Mouse (Mus musculus) heart, embryonic 16.5 days (tissue): ENCODE data around the gene Abl2. TPM values are rescaled to one million over a fixed set of nuclear protein-coding genes. Genes with fewer than 3 reads are reported as not detected.
A peak's percentile ranks its signal among the peaks of the same experiment; 100 is the strongest.

ENCODE experiments used
- ATAC-seq: fragments of 200-750 bp; cut with Nextera tagmentation; replicated peaks from 2 replicates; pipeline ENCODE4 v1.8.0; 2017; ENCODE audit warnings: moderate number of reproducible peaks; ENCODE audit not compliant: insufficient read depth, low FRiP score; ENCODE audit errors: extremely low read depth
- H3K27ac ChIP-seq: fragments of 300-500 bp; sonication (generic); 2 replicates; pipeline ENCODE4 v1.5.1; 2014; ENCODE audit warnings: mild to moderate bottlenecking, low read length, control low read depth, moderate library complexity
- H3K27me3 ChIP-seq: fragments of 300-500 bp; sonication (generic); 2 replicates; pipeline ENCODE4 v1.6.1; 2014; ENCODE audit warnings: low read length, mixed read lengths; ENCODE audit not compliant: control insufficient read depth, insufficient read depth
- H3K36me3 ChIP-seq: fragments of 300-500 bp; sonication (generic); 2 replicates; pipeline ENCODE4 v1.6.1; 2014; ENCODE audit not compliant: control insufficient read depth, insufficient read depth
- H3K4me1 ChIP-seq: fragments of 300-500 bp; sonication (generic); 2 replicates; pipeline ENCODE4 v1.6.1; 2014; ENCODE audit warnings: low read length, mixed read lengths; ENCODE audit not compliant: control insufficient read depth, insufficient read depth
- H3K4me2 ChIP-seq: fragments of 300-500 bp; sonication (generic); 2 replicates; pipeline ENCODE4 v1.6.1; 2014; ENCODE audit warnings: low read depth, mild to moderate bottlenecking, control low read depth, low read length
- H3K4me3 ChIP-seq: fragments of 300-500 bp; sonication (generic); 2 replicates; pipeline ENCODE4 v1.5.1; 2014; ENCODE audit warnings: mild to moderate bottlenecking, control low read depth, low read length
- H3K9ac ChIP-seq: fragments of 300-500 bp; sonication (generic); 2 replicates; pipeline ENCODE4 v1.6.1; 2014; ENCODE audit warnings: low read length, control low read depth
- H3K9me3 ChIP-seq: fragments of 300-500 bp; sonication (generic); replicated peaks from 2 replicates; pipeline ENCODE4 v1.6.1; 2016; ENCODE audit warnings: low read length; ENCODE audit not compliant: control insufficient read depth
- WGBS: fragments of 180-500 bp; shearing (Covaris S2); extraction: QIAGEN DNeasy Blood & Tissue Kit; methylation state at CpG from one replicate; pipeline ENCODE4 v1.1.7; 2014; 5-methylcytosine and 5-hydroxymethylcytosine counted together
- polyA plus RNA-seq: library from polyadenylated mRNA; unstranded; fragments of >200 nt; fragmentation: Nextera tagmentation; extraction: Ambion mirVana; gene quantifications from 2 replicates; pipeline ENCODE4 v1.2.1, GENCODE M21; 2015

Gene Abl2
- polyA plus RNA-seq, 1 experiment from 2014 or later = 2.7 TPM

DNA sequence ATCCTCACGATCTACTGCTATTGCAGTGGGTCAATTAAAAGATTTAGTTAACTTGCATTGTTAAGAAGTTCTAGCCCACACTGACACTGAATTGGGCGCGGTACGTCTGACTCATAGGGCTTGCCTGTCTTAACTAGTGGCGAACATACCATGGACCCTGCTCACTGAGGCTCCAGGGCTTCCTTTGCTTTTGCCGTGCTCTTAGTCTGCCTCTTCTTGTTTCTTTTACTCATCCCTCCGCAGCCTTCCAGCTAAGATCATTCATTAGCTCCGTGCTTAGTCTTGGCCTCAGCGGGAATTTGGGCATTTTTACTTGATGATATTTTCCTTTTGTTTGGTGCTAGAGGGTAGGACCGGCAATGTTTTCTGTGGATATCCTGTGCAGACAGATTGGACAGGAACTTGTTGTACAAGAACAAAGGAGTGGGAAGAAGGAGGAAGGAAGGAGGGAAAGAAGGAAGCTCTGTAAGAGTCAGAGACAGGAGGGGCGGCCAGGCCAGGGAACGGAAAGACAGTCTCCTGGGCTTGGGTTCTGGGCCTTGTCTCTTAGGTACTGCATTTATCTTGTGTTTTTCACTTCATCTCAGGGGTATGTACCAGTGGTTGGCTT lies 58.5 kb downstream of the Abl2 start:
- H3K36me3 ChIP-seq = no peaks in the 10 kb centered on the region; the same call in 1 of the 2 replicates
- peak overlapping the region; percentile 77 for H3K27ac ChIP-seq
- H3K9ac ChIP-seq = peak overlapping the region; percentile 46; the same call in 1 of the 2 replicates
- peak overlapping the region; percentile 24 for H3K4me3 ChIP-seq
- peaks cover 35% of the 10 kb centered on the region for H3K4me1 ChIP-seq
- H3K9me3 ChIP-seq = no peaks in the 10 kb centered on the region
- 42% methylated on average over 12 of the region's 12 CpGs for WGBS
- ATAC-seq = no peak
- H3K4me2 ChIP-seq = peak overlapping the region; percentile 49
- no peaks in the 10 kb centered on the region for H3K27me3 ChIP-seq

DNA sequence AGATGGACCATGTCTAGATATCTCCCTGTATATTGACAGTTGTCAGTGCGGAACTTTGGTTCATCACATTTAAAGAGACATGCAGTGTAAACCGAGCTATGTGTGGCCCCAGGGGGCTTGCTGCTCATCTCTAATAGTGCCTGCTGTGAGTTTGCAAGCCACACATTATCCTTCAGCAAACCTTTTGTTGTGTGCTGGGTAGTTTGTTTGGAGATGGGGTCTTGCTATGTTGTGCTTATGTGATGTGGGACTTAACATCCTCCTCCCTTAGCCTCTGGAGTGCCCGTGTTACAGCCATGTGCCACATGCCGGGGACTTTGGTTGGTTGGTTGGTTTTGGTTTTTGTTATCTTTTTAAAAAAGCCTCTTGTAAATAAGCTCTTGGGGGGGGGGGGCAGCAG lies 59.2 kb downstream of the Abl2 start:
- 0 out of 2 replicates have a peak overlapping the region, but pooled peaks have one; percentile 25 for H3K27ac ChIP-seq
- no peak overlapping the region for H3K4me3 ChIP-seq
- no peaks in the 10 kb centered on the region for H3K9me3 ChIP-seq
- 61% methylated on average over 4 of the region's 4 CpGs for WGBS
- no peak overlapping the region for H3K9ac ChIP-seq
- no peak for ATAC-seq
- peaks cover 35% of the 10 kb centered on the region for H3K4me1 ChIP-seq
- H3K36me3 ChIP-seq = peaks cover 4% of the 10 kb centered on the region
- no peaks in the 10 kb centered on the region for H3K27me3 ChIP-seq
- H3K4me2 ChIP-seq = no peak overlapping the region

DNA sequence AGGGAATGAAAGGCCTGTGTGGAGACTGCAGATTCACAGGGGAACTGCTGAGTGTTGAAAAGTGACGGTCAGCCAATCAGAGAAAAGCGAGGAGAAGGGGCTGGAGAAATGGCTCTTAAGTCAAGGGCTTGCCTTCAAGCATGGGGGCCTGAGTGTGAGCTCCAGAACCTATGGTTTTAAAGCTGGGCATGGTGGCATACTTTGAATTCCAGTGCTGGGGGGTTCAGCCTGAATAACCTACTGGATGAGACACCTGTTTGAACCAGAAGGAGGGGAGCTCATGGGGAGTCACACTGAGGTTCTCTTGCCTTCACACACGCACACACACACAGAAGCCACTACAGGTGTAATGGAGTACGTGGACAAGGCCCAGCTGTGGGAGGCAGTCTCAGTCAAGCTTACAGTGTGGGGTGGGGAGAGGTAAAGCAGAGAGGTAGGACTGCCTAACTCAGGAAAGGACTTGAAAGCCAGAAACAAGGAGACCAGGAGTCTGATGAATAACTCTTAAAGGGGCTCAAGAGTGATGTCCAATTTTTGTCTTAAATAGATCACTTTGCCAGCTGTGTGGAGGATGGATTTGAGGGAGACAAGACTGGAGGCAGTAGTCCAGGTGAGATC lies 61.8 kb downstream of the Abl2 start:
- ATAC-seq = no peak
- 58% methylated on average over 4 of the region's 4 CpGs for WGBS
- Histone ChIP-seq H3K4me1 (peaks cover 22% of the 10 kb centered on the region), H3K9me3 (no peaks in the 10 kb centered on the region), H3K9ac (no peak overlapping the region), H3K27ac (no peak overlapping the region), H3K36me3 (peaks cover 4% of the 10 kb centered on the region), H3K4me3 (no peak overlapping the region), H3K4me2 (no peak overlapping the region), H3K27me3 (no peaks in the 10 kb centered on the region)

DNA sequence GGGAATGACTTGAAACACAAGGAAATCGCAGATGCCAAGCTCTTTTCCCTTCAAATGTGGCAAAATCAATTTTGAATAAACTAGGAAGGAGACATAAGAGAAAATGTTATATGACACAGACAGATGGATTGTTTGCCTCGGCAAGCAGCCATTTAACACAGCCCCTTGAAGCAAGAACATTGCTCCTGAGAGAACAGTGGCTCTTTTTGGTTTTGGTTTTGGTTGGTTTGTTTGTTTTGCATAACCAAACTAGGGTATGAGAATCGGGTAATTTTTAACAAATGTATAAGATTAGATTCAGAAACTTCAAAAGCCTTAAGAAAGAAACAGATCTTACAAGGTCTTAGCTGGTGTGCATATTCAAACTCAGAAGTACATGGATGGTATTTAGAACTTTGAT lies 62.4 kb downstream of the Abl2 start:
- Histone ChIP-seq H3K4me1 (peaks cover 17% of the 10 kb centered on the region), H3K27ac (no peak overlapping the region), H3K4me3 (no peak overlapping the region), H3K36me3 (peaks cover 6% of the 10 kb centered on the region), H3K9ac (no peak overlapping the region), H3K4me2 (no peak overlapping the region), H3K9me3 (no peaks in the 10 kb centered on the region), H3K27me3 (no peaks in the 10 kb centered on the region)
- 77% methylated on average over 3 of the region's 3 CpGs for WGBS
- ATAC-seq = no peak

DNA sequence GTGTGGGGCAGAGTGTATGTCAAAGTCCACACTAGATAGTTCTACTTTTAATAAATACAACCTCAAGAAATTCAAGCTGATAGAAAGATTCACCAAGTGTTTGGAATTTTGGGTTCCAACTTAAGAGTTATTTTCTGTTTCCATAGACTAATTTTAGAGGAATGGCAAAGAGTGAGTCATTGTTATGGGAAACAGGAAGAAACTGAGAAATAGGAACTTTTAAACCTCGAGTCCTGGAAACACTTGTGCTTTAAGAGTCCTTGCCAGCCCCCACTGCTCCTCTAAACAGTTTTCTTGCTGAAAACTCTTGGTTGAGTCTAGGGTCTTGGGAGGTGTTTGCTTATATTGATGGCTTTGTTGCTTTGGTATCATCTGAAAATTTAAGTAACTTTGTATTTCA lies 65.6 kb downstream of the Abl2 start:
- no peak for ATAC-seq
- no peak overlapping the region for H3K9ac ChIP-seq
- H3K4me3 ChIP-seq = no peak overlapping the region
- peak overlapping the region; percentile 10; the same call in 1 of the 2 replicates for H3K27ac ChIP-seq
- no peak overlapping the region for H3K4me2 ChIP-seq
- H3K4me1 ChIP-seq = 0 out of 2 replicates have a peak, but pooled peaks cover 5% of the 10 kb centered on the region
- 39% methylated on average over 1 of the region's 1 CpGs for WGBS
- H3K36me3 ChIP-seq = peaks cover 8% of the 10 kb centered on the region
- no peaks in the 10 kb centered on the region for H3K9me3 ChIP-seq
- no peaks in the 10 kb centered on the region for H3K27me3 ChIP-seq

DNA sequence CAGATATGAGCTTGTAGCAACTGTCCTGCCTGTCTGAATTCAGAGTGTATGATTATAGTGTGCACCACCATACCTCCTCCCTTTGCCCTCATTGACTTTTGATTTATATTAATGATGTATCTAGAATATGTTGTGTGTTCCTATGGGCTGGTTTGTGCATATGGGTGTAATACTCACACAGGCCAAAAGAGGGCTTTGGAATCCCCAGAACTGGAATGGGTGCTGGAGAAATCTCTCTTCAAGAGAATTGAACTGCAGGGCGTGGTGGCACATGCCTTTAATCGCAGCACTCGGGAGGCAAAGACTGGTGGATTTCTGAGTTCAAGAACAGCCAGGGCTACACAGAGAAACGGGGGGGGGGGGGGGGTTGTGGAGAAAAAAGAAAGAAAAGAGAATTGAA lies 68.1 kb downstream of the Abl2 start:
- WGBS = 79% methylated on average over 4 of the region's 4 CpGs
- Histone ChIP-seq H3K27me3 (no peaks in the 10 kb centered on the region), H3K36me3 (peaks cover 32% of the 10 kb centered on the region), H3K27ac (no peak overlapping the region), H3K4me2 (no peak overlapping the region), H3K9me3 (no peaks in the 10 kb centered on the region), H3K4me3 (no peak overlapping the region), H3K9ac (no peak overlapping the region), H3K4me1 (no peaks in the 10 kb centered on the region)
- ATAC-seq = no peak

DNA sequence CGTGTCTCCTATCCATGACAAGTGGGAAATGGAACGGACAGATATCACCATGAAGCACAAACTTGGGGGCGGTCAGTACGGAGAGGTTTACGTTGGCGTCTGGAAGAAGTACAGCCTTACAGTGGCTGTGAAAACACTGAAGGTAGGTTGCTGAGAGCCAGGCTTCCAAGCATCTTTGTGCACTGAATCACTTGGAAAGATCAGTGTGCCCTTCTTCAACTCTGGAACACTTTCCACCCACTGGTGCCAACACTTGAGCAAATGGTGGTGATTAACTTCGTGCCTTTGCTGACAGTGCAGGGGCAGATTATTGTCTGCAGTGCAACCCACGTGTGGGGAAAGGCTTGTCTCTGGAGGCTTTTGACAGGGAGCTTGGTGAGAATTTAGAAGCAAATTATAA lies 71.4 kb downstream of the Abl2 start:
- H3K36me3 ChIP-seq = peaks cover 44% of the 10 kb centered on the region
- no peak for ATAC-seq
- 90% methylated on average over 8 of the region's 8 CpGs for WGBS

DNA sequence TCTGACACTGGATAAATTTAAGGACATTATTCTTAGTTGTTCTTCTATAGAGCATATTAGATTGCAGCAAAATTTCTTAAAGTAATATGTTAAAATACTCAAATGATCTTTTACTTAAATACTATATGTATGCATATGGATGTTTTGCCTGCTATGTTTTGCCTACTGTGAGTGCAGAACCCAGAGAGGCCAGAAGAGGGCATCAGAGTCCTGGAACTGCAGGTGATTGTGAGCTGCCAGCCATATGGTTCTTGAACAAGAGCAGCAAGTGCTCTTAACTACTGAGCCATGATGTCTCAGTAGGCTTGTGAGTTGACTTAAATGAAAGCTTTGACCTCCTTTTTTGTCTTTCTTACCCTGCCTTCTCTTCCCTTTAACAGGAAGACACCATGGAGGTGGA lies 72.4 kb downstream of the Abl2 start:
- Histone ChIP-seq H3K4me2 (no peak overlapping the region), H3K4me1 (no peaks in the 10 kb centered on the region), H3K9ac (no peak overlapping the region), H3K4me3 (no peak overlapping the region), H3K9me3 (no peaks in the 10 kb centered on the region), H3K27me3 (no peaks in the 10 kb centered on the region), H3K27ac (no peak overlapping the region), H3K36me3 (peaks cover 45% of the 10 kb centered on the region)
- no peak for ATAC-seq

More for the DNA sequence above, 71.4 kb downstream of the Abl2 start:
- no peak overlapping the region for H3K27ac ChIP-seq
- no peaks in the 10 kb centered on the region for H3K27me3 ChIP-seq
- no peaks in the 10 kb centered on the region for H3K9me3 ChIP-seq
- H3K4me1 ChIP-seq = no peaks in the 10 kb centered on the region
- no peak overlapping the region for H3K9ac ChIP-seq
- no peak overlapping the region for H3K4me2 ChIP-seq
- H3K4me3 ChIP-seq = no peak overlapping the region

DNA sequence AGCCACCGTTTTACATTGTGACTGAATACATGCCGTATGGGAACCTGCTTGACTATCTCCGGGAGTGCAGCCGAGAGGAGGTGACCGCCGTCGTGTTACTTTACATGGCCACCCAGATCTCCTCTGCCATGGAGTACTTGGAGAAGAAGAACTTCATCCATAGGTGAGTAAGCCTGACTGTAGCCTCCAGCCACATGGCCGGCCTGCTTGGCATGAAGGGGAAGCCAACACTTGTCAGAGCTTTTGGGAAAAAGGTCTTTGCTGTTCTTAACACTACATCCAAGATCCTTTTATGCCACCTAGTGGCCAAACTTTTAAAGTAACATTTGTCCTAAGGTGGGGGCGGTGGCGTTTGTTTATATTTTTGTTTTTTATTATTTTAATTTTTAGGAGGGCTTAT lies 74.5 kb downstream of the Abl2 start:
- Histone ChIP-seq H3K27me3 (no peaks in the 10 kb centered on the region), H3K9ac (no peak overlapping the region), H3K9me3 (no peaks in the 10 kb centered on the region), H3K4me3 (no peak overlapping the region), H3K4me2 (no peak overlapping the region), H3K36me3 (peaks cover 49% of the 10 kb centered on the region), H3K4me1 (no peaks in the 10 kb centered on the region), H3K27ac (no peak overlapping the region)
- no peak for ATAC-seq
- 76% methylated on average over 10 of the region's 10 CpGs for WGBS
